Mouse (Mus musculus) gastrocnemius, postnatal 25 days (tissue): ENCODE measurements around the gene Ank3. TPM values are rescaled to one million over a fixed set of nuclear protein-coding genes. Genes with fewer than 3 reads are reported as not detected.

ENCODE experiments used
- DNase-seq: peaks from one replicate; pipeline ENCODE4 v3.0.0; 2022
- total RNA-seq, 2 experiments: library from RNA; stranded (reverse); gene quantifications; 1 replicate in 1 of 2; 2 replicates in 1 of 2; pipeline ENCODE4 v1.2.3; 2021

The Ank3 gene
- total RNA-seq, 2 experiments from 2014 or later, result 86.6 to 98.7 TPM

DNA sequence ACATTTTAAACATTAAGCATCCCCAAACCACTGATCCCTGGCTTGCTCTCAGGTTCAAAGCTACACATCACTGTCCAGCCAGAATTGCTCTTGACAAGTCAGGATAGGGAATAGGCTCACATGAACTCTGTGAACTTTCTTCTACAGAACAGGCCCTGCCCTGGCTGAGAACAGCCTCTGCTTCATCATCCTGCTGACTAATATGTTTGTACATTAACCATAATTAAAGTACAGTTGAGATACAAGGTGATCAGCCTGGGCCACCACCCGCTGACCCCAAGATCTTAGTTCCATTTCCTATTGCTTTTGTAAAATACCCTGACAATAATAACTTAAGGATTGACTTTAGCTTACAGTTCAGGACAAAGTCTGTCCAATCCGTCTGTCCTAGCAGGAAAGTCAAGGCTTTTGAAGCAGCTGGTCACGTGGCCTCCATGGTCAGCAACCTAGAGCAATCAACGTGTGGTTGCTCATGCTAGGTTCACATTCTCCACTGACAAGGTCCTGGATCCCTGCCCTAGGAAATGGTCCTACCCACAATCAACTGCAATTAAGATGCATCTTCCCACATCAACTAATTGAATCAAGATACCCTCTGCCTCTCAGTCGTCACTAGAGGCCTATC is 538.0 kb downstream of the Ank3 start:
- DNase-seq, result no peak

DNA sequence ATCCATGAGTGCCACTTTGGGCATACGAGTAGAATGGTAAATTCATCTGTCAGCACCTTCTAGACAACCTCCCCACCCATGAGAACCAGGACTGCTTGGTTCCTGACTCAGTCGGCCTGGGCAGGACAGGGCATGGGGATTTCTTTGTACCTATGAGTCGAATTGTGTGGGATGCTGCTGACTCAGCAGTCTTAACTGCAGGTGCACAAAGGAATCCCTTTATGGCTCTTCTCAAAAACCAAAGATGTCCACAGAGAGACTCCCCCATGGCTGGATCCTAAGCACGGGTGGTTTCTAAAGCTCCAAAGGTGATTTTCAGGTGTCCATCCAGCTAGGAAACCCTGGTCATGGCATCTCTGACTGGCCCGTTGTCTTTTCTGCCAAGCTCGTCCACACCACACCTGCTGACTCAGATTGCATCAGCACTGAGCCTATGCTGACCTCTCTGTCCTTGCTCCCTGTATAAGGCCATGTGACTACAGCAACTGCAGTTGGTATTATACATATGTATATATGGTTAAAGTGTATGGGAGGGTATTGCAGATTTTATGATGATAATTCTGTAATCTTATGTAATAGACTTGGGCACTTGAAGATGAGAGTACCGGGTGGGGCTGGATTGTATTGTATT is 538.8 kb downstream of the Ank3 start:
- DNase-seq, result no peak

GRCm38 (mm10) chr10:69939144-69939543 is 540.6 kb downstream of the Ank3 start:
- no peak for DNase-seq

GRCm38 (mm10) chr10:69939966-69940365 is 541.4 kb downstream of the Ank3 start:
- DNase-seq, result no peak

GRCm38 (mm10) chr10:69941001-69941400 is 542.4 kb downstream of the Ank3 start:
- DNase-seq, result no peak

DNA sequence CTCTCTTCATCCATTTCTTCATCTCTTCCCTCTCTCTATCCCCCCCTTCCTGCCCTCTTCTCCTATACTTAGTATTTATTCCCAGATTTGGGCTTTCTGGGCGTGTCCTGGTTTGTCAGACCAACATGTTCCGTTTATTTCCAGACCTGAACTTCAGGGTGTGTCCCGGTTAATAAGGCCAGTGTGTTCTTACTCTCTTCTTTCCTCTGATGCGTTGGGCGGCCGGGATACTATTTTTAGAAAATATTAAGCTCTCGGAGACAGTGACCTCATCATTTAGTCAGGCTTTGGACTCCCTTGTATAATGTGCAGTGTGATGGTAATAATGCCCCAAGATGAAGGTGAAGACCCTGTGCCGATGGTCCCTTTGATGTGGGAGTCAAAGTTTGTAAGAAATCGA is 546.3 kb downstream of the Ank3 start:
- peak; percentile 62 for DNase-seq

DNA sequence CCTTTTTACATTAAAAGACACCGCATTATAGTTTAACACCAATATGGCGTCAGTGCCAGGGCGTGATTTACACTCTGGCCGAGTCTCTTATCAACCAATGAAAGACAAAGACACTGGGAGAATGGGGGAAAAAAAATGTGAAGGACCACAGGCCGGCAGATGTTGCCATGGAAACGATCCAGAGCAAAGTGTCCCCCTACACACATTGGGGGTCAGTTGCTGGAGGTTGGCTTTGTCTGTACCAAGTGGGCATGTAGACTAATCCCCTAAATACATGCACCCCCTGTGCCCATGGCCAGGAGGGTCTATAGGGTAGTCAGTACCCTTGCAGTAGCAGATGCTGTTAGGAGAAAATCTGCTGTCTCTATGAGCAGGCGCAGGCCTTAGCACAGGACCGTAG is 547.3 kb downstream of the Ank3 start:
- DNase-seq, result no peak

GRCm38 (mm10) chr10:69946271-69946670 is 547.7 kb downstream of the Ank3 start:
- no peak for DNase-seq

DNA sequence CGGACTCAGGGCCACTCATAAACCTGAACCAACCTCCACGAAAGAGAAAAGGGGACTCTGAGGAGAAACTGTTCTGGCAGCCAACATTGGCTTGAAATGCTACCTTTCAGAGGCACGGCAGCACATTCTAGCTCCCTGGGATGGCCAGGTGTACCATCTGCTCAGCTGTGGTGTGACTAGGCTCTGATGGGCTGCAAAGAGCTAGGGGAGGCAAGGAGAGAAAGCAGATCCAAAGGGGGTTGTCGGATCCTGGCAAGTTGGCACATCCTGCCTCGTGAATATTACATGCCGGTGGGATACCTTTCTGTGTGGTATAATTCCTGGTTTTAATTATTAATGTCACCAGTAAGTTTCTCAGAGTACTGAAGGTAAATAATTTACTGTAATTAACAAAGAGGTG is 548.5 kb downstream of the Ank3 start:
- no peak for DNase-seq

DNA sequence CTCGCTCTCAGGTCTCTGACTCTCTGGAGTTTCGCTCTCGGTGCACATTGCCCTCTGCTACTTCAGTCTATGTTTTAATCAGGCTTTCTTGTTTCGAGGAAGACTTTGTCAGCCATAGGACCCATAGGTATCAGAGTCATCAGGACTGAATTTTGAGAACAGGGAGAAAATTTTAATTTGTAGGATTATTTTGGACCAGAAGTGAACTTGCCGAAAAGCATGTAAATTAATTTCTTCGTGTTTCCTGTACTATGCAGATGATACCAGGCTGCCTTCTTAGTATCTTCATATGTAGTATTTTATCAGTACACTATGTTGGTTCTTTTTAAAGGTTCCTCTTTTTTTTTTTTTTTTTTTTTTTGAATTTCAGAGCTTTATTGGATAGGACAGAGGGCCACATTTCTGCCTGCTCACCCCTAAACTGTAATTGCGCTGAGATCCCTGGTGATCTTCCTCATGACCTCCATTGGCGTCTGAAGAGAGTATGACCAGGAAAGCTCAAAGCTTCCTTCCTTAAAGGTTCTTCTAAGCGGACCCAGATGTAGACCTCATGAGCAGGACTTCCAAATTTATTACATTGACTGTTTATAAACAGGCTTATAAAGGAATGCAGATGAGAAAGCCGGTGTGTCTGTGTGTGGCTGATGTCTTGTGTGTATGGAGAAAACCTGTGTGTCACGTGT is 551.8 kb downstream of the Ank3 start:
- DNase-seq, result no peak

- no peak for DNase-seq
Measured at GRCm38 (mm10) chr10:69950919-69951236, 552.3 kb downstream of the Ank3 start.

DNA sequence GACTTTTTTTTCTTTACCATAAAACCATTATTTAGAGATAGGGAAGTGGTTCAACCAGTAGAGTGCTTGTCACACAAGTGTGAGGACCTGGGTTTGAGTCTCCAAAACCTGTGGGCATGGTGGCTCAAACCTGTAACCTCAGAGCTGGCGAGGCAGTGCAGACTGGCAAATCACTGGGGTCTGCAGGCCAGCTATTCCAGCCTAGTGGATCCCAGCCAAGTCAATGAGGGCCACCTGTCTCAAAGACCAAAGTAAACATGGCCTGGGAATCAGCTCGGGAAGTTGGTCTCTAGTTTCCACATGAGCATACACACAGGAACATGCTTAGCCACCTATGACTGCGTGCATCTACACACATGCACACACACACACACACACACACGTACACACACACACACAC is 552.9 kb downstream of the Ank3 start:
- no peak for DNase-seq

DNA sequence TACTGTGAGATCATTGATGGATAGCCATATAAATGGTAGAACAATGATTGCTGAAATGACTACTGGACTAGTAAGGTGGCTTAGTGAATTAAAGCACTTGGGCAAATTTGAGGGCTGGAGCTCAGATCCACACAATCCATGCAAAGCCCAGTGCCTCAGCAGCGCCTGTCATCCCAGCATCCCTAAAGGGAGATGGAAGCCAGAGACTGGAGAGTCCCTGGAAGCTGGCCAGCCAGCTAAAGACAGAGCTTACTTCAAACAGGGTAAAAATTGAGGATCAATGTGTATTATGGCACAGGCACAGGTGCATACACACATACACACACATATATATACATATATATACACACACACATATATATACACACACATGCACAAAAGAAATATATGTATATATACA is 553.7 kb downstream of the Ank3 start:
- DNase-seq, result no peak

DNA sequence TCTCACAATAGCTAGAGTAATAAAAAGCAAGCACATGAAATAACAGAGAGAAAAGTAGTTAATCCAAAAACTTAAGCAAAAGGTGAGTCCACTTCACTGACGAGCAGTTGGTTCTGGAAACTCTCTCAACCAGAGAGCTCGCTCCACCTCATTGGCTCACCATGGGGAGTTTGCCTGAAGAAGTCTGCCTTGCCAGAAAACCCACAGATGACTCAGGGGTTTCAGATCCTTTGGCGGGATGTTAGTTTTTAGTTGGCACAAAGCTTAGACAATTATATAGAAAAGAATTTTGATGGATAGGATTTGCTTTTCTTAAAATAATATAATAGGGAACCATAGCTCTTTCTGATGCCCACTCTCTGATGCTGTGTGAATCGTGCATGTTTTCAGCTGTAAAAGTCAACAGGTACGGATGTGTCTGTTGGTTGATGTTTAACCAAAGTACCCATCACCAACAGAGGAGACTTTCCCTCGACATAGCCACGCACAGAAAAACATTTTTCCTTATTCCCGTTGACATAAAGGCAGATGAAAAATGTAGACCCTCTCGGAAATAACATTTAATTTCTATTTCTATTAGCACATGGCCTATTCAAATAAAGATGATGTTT is 556.2 kb downstream of the Ank3 start:
- DNase-seq, result no peak

- DNase-seq, result no peak
Measured at GRCm38 (mm10) chr10:69962226-69962625, 563.7 kb downstream of the Ank3 start.

DNA sequence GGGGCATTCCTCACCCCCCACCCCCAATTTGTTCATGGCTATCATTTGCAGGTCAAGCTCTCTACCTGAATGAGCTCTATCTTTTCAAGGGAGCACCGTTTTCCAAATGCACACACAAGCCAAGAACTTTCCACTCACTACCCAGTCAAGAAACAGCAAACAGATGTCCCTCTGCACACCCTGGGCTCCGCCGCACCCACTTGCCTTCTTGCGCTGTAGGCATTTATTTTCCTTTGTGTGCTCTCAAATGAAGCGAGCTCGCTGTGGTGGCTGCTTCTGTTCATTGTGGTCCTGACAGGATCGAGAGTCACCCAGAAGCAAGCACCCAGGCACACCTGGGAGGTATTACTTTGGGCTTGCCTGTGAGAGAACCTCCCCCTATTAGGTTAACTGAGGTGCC is 564.4 kb downstream of the Ank3 start:
- no peak for DNase-seq

DNA sequence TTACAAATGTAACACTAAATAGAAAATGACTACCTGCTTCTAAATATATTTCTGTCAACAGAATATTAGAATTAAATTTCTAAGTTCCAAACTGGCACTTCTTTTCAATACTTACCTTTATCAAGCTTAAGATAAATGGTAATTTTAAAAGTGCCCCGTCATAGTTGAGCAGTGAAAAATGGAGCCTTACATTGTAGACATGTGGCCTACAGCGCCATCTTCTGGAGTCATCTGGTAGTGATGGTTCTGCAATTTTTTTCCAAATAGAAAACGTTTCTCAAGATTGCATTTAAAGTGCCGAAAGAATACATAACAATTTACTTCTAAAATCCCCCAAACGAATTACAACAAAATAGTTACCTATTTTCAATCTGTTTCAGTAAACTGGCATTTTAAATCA is 566.0 kb downstream of the Ank3 start:
- DNase-seq, result no peak

- no peak for DNase-seq
Measured at GRCm38 (mm10) chr10:69965085-69965484, 566.5 kb downstream of the Ank3 start.

DNA sequence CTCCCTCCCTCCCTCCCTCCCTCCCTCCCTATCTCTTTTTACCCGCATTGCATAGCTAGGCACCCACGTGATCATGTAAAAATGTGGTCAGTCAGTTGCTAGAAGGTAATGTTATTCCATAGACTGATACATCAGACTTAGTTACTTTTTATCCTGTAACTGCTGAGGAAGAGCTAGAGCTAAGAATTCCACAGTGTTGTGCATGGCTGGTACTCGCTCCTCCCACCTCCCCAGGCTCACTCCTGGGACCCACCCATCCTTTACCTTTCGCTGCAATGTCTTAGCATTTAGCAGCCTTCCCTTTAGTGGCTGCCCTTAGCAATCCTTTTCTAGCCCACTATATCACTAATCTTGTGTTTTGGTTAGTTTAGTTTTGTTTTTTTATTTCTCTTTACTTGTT is 569.4 kb downstream of the Ank3 start:
- DNase-seq, result no peak

GRCm38 (mm10) chr10:69979636-69980035 is 581.1 kb downstream of the Ank3 start:
- no peak for DNase-seq

DNA sequence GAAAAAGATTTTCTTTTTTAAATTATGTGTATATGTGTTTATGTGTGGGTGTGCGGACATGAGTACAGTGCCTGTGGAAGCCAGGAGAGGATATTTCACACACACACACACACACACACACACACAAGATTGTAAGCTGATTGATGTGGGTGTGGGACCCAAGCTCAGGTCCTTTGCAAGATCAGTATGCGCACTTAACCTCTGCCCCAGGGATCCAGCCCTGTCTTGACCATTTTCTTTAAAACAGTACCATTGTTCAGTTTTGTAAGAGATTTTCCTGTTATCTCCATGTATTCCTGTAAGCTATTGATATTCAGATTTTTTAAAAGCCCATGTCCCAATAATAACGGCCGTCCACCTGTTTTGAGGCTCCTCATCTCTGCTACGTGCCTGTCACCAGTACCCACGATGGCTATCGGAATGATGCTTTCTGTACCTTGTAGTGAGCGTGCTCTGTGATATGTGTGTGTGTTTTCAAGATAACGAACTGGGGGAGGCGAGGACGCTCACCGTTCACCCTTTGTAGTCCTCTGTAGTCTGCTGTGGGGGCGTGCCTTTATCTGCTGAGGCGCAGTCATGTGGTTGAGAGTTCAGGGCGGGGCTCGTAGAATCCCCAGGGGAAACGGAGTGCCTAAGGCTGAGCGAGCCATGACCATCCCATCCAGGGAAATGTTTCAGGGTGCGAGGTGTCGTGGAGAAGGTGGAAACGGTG is 583.0 kb downstream of the Ank3 start:
- DNase-seq, result no peak

DNA sequence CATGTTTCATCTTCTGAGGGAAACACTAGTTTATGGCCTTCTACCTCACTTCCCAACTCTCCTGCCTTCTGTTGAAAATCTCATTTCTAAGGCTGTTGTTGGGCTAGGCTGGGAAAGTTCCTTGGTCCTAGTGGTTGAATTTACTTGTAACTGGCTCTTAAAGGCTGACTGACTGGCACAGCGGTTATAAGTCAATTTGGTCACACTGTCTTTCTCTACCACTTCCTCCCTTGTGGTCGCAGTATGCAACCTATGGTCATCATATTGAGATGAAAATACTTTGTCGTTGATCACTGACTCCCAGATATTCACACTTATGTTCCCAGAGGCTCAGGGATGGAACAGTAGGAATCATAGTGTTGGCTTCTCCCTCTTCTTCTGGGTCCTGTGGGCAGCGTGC is 584.1 kb downstream of the Ank3 start:
- DNase-seq, result no peak

DNA sequence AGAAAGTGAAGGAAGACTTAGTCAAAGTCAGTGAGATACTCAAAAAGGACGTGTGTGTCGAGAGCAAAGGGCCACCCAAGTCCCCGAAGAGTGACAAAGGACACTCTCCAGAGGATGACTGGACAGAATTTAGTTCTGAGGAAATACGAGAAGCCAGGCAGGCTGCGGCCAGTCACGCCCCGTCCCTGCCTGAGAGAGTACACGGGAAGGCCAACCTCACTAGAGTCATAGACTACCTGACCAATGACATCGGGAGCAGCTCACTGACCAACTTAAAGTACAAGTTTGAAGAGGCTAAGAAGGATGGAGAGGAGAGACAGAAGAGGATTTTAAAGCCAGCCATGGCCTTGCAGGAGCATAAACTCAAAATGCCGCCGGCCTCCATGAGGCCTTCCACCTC is 588.9 kb downstream of the Ank3 start:
- DNase-seq, result no peak
